Mouse (Mus musculus) limb, embryonic 14.5 days (tissue): ENCODE results near the gene Synpo2. TPM values are rescaled to one million over a fixed set of nuclear protein-coding genes. Genes with fewer than 3 reads are reported as not detected.

Experiments
- ATAC-seq: fragments of 200-750 bp; cut with Nextera tagmentation; 2 replicates; pipeline ENCODE4 v1.8.0; 2017; ENCODE audit warnings: low read depth, moderate number of reproducible peaks, moderate TSS enrichment; ENCODE audit not compliant: low FRiP score
- DNase-seq: peaks from one replicate; pipeline ENCODE4 v3.0.0-alpha.2; 2015; ENCODE audit warnings: low spot score
- H3K27ac ChIP-seq: fragments of 300-500 bp; sonication (generic); replicated peaks from 2 replicates; pipeline ENCODE4 v1.5.1; 2014; ENCODE audit warnings: low read depth, mild to moderate bottlenecking, low read length, moderate library complexity, mixed read lengths
- H3K27me3 ChIP-seq: fragments of 300-500 bp; sonication (generic); 2 replicates; pipeline ENCODE4 v1.6.1; 2014; ENCODE audit warnings: low read length, mixed read lengths; ENCODE audit not compliant: control insufficient read depth, insufficient read depth
- H3K36me3 ChIP-seq: fragments of 300-500 bp; sonication (generic); 2 replicates; pipeline ENCODE4 v1.6.1; 2014; ENCODE audit warnings: mild to moderate bottlenecking, low read length, moderate library complexity, mixed read lengths; ENCODE audit not compliant: control insufficient read depth, insufficient read depth
- H3K4me1 ChIP-seq: fragments of 300-500 bp; sonication (generic); 2 replicates; pipeline ENCODE4 v1.6.1; 2014; ENCODE audit warnings: antibody characterized with exemption, low read length, mixed read lengths; ENCODE audit not compliant: control insufficient read depth, insufficient read depth
- H3K4me2 ChIP-seq: fragments of 300-500 bp; sonication (generic); replicated peaks from 2 replicates; pipeline ENCODE4 v1.6.1; 2014; ENCODE audit warnings: low read depth, mild to moderate bottlenecking, low read length, moderate library complexity; ENCODE audit not compliant: severe bottlenecking
- H3K4me3 ChIP-seq: fragments of 300-500 bp; sonication (generic); replicated peaks from 2 replicates; pipeline ENCODE4 v1.5.1; 2014; ENCODE audit warnings: low read length
- H3K9ac ChIP-seq: fragments of 300-500 bp; sonication (generic); 2 replicates; pipeline ENCODE4 v1.6.1; 2014; ENCODE audit warnings: mild to moderate bottlenecking, low read depth, low read length, moderate library complexity; ENCODE audit not compliant: severe bottlenecking
- H3K9me3 ChIP-seq: fragments of 300-500 bp; sonication (generic); 2 replicates; pipeline ENCODE4 v1.6.1; 2016; ENCODE audit warnings: low read length; ENCODE audit not compliant: control insufficient read depth
- POLR2A ChIP-seq: fragments of 200-500 bp; IDR thresholded peaks from 2 replicates; pipeline ENCODE4 v1.8.0; 2012; ENCODE audit warnings: inconsistent platforms, mild to moderate bottlenecking, moderate library complexity, borderline replicate concordance; ENCODE audit not compliant: insufficient read depth, insufficient read length; ENCODE audit errors: extremely low read depth
- WGBS: fragments of 180-500 bp; shearing (Covaris S2); extraction: QIAGEN DNeasy Blood & Tissue Kit; methylation state at CpG from one replicate; pipeline ENCODE4 v1.1.7; 2014; 5-methylcytosine and 5-hydroxymethylcytosine counted together
- polyA plus RNA-seq, 2 experiments: library from polyadenylated mRNA; depleted of rRNA in 1 of 2; stranded (reverse) in 1 of 2; unstranded in 1 of 2; fragments of >200 nt; fragmentation: Nextera tagmentation in 1 of 2; extraction: Ambion mirVana in 1 of 2; gene quantifications; 2 replicates each; pipeline versions ENCODE4 v1.2.1 to v1.2.3; 2012 to 2014

Gene Synpo2
- polyA plus RNA-seq, 2 experiments = 5.4 to 6.8 TPM

DNA sequence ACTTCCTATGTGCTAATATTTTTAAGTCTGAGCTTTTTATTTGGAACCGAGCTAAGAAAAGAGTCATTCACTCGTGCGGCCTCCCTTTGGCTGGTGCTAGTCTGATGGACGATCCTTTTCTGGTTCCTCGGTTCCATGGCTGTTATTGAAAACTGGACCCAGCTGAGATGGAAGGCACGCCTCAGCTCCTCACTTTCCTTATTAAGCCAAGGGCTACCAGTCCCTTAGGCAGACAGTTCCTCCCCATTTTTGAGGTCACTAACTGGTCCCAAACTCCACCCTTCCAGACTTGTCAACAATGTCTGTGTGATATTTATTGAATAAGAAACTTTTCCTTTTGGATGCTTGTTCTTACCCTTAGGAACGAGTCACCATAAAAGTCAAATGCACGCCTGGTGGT, 112.1 kb downstream of the Synpo2 start:
- no peak overlapping the region for H3K4me3 ChIP-seq
- 83% methylated on average over 8 of the region's 8 CpGs for WGBS
- TF ChIP-seq POLR2A = no peak
- H3K27me3 ChIP-seq = no peaks in the 10 kb centered on the region
- no peak overlapping the region for H3K9ac ChIP-seq
- H3K9me3 ChIP-seq = no peaks in the 10 kb centered on the region
- ATAC-seq = no peak
- no peak for DNase-seq
- no peaks in the 10 kb centered on the region for H3K36me3 ChIP-seq
- no peak overlapping the region for H3K27ac ChIP-seq
- peaks cover 8% of the 10 kb centered on the region for H3K4me1 ChIP-seq
- H3K4me2 ChIP-seq = no peak overlapping the region

DNA sequence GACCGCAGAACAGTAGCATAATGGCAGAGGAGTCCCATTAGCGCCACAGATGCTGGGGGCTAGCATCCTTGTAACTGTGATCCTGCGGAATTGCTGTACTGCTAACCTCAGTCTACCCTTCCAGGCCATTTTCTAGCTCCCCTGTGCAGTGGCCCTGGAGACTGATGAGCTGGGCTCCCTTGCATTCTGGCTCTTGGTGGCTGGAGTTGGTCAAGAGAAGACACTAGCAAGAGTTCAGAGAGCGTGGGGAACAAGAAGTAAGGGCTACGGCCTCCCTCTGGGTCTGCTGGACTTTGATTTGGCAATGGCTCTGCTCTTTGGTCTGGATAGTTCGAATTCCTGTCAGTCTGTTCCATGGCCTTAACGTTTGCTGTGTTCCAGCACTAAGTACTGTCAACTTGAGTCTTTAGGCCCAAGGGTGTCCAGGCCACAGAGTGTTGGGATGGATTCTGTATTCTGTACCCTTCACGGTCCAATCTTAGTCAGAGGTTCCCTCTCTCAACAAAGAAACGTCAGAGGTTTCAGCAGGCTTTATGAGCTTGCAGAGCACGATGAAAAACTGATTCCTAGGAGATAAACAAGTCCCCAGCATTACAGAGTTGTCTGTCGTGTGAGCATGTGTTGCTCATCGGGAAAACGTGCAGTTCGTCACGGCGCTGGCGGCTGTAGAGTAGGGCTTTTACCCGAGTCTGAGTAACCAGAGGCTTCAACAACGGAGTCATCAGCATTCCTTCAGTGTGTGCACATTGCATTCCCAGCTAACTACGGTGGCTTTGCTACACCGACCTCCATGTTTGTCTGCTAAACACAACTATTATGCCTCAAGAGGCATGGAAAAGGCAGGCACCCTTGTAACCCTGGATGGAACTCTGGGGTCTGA, 113.6 kb downstream of the Synpo2 start:
- ATAC-seq (no peak), DNase-seq (no peak)
- H3K9ac ChIP-seq = no peak overlapping the region
- H3K4me1 ChIP-seq = no peaks in the 10 kb centered on the region
- no peaks in the 10 kb centered on the region for H3K27me3 ChIP-seq
- H3K9me3 ChIP-seq = no peaks in the 10 kb centered on the region
- no peak for TF ChIP-seq POLR2A
- H3K36me3 ChIP-seq = no peaks in the 10 kb centered on the region
- no peak overlapping the region for H3K27ac ChIP-seq
- 81% methylated on average over 21 of the region's 21 CpGs for WGBS
- H3K4me2 ChIP-seq = no peak overlapping the region
- H3K4me3 ChIP-seq = no peak overlapping the region

DNA sequence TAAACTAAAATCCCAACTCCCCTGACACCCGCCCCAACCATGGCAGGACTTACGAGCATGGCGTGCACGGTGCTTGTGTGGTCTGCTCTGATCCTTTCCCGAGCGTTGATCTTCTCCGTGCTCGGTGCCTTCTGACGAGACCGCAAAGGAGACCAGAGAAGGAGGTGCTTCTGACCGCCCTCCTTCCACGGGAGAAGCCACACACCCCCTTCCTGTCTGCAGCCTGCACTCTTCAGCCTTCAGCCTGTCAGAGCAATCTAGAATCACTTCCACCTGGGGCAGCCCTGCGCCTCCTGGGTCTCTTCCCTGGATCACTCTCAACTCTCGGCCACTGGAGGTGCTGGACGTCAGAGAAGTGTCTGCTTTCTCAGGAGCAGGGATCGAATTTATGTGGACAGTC, 119.0 kb downstream of the Synpo2 start:
- ATAC-seq = peak; percentile 61; the same call in 1 of the 2 replicates
- no peaks in the 10 kb centered on the region for H3K36me3 ChIP-seq
- WGBS = 15% methylated on average over 16 of the region's 16 CpGs
- H3K9ac ChIP-seq = 0 out of 2 replicates have a peak overlapping the region, but pooled peaks have one; percentile 14
- peak overlapping the region; percentile 45 for H3K4me2 ChIP-seq
- no peak for DNase-seq
- H3K4me3 ChIP-seq = peak overlapping the region; percentile 10; the same call in 1 of the 2 replicates
- H3K27me3 ChIP-seq = no peaks in the 10 kb centered on the region
- H3K9me3 ChIP-seq = no peaks in the 10 kb centered on the region
- no peak for TF ChIP-seq POLR2A
- H3K27ac ChIP-seq = no peak overlapping the region
- H3K4me1 ChIP-seq = peaks cover 6% of the 10 kb centered on the region

DNA sequence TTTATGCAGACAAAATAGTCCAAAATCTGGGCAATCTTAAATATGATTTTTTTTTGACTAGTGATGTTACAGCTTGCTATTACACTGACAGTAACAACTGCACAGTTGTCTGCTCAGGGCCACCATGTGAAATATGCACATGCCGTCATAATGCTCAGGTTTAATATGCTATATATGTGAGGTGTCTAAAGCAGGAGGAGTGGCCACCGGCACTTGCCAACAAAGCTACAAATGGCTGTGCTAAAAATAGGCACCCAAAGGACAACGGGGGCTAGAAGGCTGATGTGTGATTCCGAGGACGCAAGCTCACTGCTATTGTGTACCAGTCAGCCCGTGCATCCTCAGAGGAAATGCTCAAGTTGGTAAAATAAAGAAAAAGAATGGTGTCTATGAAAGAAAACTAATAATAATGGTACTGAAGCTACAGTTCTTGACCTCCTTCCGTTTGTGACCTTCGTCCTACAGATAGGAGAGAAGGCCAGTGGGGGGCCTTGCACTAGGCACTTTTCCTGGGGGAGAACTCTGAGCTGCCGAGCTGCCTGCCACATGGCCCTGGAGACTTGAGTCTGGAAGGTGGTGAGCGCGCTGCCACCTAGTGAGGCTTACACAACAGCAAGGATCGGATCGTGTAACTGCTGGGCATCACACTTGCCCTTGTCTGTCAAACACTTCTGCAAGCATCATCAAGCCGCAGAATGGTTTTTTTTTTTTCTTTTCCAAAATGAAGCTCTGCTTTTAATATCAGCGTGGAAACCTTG, 120.0 kb downstream of the Synpo2 start:
- no peak overlapping the region for H3K9ac ChIP-seq

DNA sequence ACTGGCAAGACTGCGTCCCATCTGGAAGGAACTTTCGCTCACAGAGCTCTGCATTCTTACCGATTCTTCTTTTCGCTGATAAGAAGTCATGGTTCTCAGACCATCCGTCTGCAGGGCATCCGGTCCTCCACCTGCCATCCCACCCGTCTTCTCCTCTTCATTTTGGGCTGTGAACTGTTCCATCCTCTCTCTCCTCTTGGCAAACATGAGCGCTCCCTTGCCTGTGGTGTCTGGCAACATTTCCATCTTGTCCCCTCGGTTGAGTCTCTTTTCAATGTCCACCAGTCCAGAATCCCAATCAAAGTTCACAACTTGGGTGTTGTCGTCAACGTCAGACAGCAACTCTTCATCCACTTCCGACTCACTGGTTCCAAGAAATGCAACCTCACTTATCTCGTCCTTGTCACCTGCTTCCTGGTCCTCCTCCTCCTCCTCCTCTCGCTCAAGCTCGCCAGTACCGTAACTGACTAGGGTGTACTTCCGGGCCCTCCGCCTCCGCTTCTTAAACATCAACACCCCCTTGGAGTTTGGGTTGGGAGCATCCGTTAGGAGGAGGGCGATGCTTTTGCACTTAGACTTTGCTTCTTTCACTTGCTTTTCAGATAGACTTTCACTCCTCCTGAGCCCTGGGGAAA, 121.8 kb downstream of the Synpo2 start:
- Histone ChIP-seq H3K36me3 (no peaks in the 10 kb centered on the region), H3K27me3 (no peaks in the 10 kb centered on the region), H3K4me1 (peaks cover 6% of the 10 kb centered on the region), H3K4me3 (no peak overlapping the region), H3K4me2 (no peak overlapping the region), H3K27ac (no peak overlapping the region), H3K9ac (no peak overlapping the region), H3K9me3 (no peaks in the 10 kb centered on the region)
- TF ChIP-seq POLR2A = no peak
- WGBS = 95% methylated on average over 21 of the region's 21 CpGs
- ATAC-seq (no peak), DNase-seq (no peak)

More for the DNA sequence above, 120.0 kb downstream of the Synpo2 start:
- Histone ChIP-seq H3K27me3 (no peaks in the 10 kb centered on the region), H3K27ac (peak overlapping the region; percentile 38; the same call in 1 of the 2 replicates), H3K4me3 (no peak overlapping the region; the same call in 1 of the 2 replicates), H3K9me3 (no peaks in the 10 kb centered on the region), H3K4me2 (peak overlapping the region; percentile 35), H3K4me1 (peaks cover 6% of the 10 kb centered on the region), H3K36me3 (no peaks in the 10 kb centered on the region)
- no peak for TF ChIP-seq POLR2A
- WGBS = 29% methylated on average over 15 of the region's 15 CpGs
- peak; percentile 72 for ATAC-seq
- peak; percentile 52 for DNase-seq
